Mouse (Mus musculus) neutrophil, adult 83 days (primary cell): ENCODE results near the gene Snrpa. TPM values are rescaled to one million over a fixed set of nuclear protein-coding genes. Genes with fewer than 3 reads are reported as not detected.

ENCODE experiments used
- total RNA-seq, 2 experiments: library from RNA; stranded (reverse); gene quantifications; one replicate each; pipeline ENCODE4 v1.2.4; 2023

Snrpa gene
- 10 to 100 TPM; 50.6 to 55.7 TPM for total RNA-seq

DNA sequence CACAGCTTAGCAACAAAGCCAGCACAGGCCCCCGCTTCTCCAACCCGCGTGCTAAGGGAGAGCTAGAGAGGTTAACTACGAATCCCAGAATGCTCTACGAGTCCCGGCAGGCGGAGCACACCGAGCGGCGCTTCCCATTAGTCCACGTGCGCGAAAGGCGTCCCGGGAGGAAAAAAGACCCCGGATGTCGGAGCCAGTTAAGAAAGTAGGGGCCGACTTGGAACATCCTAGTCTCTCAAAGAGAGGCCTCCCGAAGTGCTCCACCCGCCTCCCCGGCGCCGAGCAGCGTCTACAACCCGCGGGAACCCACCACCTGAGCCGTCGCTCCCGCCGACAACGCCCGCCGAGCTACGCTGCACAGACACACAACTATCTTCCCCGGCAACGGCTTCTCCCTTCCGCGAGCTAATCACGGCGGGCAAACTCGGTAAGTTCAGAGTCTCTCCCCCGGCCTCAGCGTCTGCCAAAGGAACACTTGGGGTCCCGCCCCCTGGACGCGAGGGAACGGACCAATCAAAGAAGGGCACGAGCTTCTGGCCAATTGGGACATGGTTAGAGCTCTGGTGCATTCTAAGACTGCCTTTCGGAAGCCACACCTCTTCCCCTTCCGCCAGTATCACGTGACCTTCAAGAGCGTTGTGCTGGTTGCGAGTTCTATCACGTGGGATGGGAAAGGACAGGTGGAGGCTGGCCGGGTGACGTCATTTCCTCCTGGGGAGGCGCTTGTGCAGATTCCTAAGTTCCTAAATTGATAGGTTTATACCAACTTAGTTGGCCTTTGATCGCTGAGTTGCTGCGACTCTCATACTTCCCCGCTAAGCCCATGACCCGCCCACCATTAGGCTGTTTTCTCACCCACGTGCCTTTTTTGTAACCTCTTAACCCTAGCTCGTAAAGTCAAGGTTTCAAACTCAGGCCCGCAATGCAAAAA, at the start of gene Snrpa, which contains the start of gene BC024978:
TSS of gene Snrpa (minus strand) at position 591 of the 931 bp plus-strand sequence.
TSS of gene BC024978 (plus strand) at position 101 of the 931 bp plus-strand sequence.

DNA sequence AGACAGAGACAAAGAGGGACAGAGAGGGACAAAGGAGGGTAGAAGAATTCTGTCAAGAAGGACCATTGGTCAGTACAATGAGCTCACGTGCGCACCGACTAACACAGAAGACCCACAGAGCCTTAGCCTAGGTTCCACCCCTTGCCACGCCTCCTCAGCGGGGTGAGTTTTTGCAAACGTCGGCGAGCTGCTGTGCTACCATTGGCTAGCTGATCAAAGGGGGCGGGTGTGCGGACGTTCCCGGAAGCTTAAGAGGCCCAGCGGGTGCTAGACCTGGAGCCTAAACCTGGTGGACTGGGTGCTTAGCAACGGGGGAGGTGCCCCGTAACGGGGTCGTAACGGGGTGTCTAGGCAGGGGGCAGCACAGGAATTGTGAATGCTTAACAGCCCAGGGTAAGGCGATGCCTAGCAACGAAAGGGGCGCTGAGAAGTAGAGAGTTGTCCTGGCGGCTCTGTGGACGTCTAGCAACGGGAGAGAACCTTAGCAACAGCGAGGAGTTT, 36.8 kb upstream of the Snrpa start, which contains the start of gene Coq8b:
TSS of gene Coq8b (plus strand) at position 243 of the 501 bp plus-strand sequence.

DNA sequence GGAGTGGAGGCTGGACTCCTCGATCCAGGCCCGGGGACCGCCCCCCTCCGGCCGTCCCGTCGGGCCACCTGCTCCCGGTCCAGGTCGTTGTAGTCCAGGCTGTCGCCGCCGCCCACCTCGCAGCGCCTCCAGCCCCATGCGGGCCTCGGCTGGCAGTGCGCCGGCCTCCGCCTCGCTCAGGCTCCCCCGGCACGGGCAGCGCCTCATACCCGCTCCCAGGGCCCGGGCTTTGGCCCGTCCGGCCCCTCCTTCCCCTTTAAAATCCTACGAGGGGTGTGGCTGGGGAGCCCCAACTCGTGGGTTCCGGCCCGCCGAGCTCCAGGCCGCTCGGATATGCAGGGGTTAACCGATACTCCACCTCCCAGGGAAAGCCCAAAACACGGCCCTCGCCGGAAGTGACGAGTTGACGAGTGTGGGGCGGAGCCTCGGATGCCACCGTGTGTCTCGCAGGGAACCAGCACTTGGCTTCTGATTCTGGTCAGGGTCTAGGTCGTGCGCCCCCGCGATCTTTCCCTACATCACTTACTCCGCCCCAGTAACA, 32.3 kb upstream of the Snrpa start, which contains the start of gene Itpkc:
TSS of gene Itpkc (minus strand) at position 381 of the 541 bp plus-strand sequence.

DNA sequence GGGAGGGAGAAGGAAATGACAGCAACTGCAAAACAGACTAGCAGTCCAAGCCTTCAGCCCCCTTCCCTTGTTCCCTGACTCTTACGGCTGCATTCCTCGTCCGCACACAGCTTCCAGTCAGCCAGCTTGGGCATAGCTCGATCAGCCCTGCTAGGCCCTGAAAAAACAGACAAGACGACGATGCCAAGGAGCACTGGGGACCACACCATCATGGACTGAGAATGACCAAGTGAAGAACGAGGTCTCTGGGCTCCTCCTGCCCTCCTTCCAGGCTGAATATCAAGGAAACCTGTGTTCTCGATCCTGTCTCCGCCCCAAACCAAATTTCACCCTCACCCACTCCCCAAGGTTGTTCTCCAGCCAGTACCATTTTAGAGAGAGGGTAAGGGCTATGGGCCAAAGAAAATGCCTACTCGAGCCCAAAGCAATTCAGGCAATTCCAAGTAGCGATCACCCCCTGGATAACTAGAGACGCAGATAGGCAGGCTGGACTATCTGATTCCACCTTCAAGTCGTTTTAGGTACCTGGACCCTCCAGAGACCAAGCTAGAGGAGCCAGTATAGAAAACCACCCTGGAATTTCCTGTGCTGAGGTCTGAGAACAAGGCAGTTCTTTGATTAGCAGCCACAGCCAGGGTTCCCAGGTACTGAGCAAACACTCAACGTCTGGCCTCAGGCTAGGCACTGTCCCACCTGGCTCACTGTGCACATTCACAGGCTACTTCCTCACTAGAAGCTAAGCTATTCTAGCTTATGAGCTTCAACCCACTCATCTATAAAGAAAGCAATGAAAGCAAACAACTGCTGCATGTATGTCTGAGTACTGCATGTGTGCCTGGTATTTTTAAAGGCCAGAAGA, 15.0 kb downstream of the Snrpa start, which contains the start of the genes Gm21983 and Mia:
TSS of gene Gm21983 (minus strand) at position 250 of the 859 bp plus-strand sequence.
TSS of gene Mia (minus strand) at position 321 of the 859 bp plus-strand sequence.

DNA sequence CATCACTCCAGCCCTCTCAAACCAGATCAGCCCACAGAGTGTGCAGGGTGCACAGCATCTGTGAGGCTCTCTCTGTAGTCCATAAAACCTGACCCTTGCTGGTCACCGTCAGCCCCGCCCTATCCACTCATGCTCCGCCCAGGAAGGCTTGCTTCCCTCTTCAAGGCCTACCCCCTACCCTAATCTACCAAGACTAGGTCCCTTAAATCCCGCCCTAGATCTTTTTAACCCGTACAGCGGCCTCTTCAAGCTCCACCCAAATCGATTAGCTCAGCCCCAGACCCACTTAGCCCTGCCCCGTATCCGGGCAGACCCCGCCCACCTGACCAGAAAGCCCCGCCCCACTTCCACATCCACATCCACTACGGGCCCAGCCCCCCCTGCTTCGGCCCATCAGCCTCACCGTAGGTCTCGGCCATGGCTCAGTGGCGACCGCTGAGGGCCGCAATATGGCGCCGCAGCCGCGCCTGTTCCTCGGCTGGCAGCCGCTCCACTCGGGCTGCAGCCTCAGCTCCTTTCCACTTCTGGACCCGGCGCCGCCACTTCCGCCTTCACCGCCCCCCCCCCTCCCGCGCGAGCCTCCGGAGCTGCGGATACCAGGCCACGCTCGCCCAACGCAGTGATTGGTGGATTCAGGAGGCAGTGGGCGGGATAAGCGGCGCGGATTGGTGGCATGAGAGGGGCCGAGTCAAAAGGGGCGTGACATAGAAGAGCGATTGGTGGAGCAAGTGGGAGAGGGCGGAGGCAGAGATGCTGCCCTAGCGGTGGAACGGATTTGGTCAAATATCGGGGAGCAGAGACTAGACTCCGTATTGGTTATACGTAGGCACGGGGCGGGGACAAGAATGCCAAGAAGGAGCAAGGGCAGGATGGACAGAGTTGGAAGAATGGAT, 17.5 kb downstream of the Snrpa start, which contains the start of gene Rab4b:
TSS of gene Rab4b (minus strand) at position 573 of the 893 bp plus-strand sequence.

DNA sequence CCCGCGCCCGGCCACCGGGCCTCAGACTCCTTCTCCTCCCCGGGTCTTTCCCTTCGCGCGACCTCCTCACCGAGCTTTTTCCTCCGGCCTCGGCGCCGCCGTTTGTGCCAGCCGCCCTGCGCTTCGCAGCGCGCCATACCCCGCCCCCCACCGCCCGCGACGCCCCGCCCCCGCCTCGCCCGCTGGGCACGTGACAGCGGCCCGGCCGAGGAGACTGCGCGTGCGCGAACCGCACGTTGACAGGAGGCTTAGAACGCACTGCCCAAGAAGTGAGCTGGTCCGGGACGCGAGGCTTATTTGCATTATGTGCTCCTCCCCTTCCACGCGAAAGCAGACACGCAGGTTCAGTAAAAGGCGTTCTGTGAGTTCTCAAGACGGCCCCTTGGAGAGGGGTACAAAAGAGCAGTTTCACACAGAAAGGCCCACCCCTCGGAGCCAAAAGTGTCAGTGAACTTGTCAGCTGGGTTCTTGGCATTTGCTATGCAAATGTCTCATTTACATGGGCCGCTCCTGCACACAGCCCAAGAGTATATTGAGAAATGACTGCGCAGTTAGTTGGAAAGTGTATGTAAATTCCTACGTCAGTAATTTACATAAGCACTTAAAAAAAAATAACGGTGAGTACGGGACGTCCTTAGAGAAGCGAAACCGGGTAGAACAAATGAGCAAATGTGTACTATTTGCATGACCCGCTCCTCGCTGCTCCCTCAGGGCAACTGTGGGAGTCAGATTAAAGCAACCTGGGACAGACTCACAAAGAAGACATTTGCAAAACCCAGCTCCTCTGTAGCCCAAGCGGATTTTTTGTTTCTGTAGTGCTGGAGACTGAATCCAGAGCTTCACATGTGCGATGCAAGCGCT, 29.2 kb downstream of the Snrpa start, which contains the start of gene Egln2:
TSS of gene Egln2 (minus strand) at position 189 of the 861 bp plus-strand sequence.

DNA sequence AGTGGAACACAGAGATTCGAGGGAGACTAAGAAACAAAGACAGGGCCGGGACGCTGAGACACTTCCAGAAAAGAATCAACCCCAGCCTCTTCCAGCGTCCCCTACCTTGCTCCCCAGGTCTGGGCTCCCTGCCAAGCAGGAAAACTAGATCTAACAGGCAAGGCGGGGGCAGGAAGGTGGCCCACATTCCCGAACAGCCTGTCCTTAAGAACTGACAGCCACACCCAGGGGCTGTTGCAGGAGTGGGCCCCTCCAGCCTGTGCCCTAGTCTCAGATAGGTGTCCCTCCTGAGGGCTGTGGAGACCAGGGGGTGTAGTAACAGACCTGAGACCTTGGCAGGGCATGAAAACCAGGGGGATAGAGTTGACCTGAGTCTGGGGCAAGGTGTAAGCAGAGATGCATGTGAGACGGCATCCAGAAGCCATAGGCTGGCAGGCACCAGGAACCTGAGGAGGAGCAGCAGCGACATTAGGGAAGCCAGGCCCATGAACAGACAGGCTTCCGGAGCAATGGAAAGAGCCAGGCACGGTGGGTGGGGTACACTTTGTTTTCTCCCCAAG, 42.8 kb downstream of the Snrpa start, which contains the start of gene Cyp2t4:
TSS of gene Cyp2t4 (plus strand) at position 510 of the 560 bp plus-strand sequence.

Other genes starting within 250 kb of the Snrpa start
- gene Cyp2a12, start 167.2 kb downstream of the Snrpa start, total RNA-seq: not detected
- gene Cyp2f2, start 76.4 kb downstream of the Snrpa start, total RNA-seq: not detected
- not detected for gene Cyp2t4, start 42.6 kb downstream of the Snrpa start, total RNA-seq
- gene Egln2, start 29.5 kb downstream of the Snrpa start, total RNA-seq: 10 to 100 TPM; 37.6 to 41.4 TPM
- 10 to 100 TPM; 84.6 to 99.7 TPM for gene Rab4b, start 17.4 kb downstream of the Snrpa start, total RNA-seq
- gene Gm21983, start 15.2 kb downstream of the Snrpa start, total RNA-seq: not detected
- gene Mia, start 15.1 kb downstream of the Snrpa start, total RNA-seq: not detected
- 1 to 10 TPM; 3.6 to 3.9 TPM for gene BC024978, start 490 bp downstream of the Snrpa start, total RNA-seq
- 1 to 10 TPM; 8.4 to 8.9 TPM for gene Itpkc, start 32.4 kb upstream of the Snrpa start, total RNA-seq
- 10 to 100 TPM; 17.5 to 19.2 TPM for gene Coq8b, start 36.8 kb upstream of the Snrpa start, total RNA-seq
- gene Numbl, start 62.2 kb upstream of the Snrpa start, total RNA-seq: 1 to 10 TPM; 3.7 to 3.9 TPM
- under 1 TPM in 1 of 2 experiments, not detected in 1; 0.53 TPM for gene Ltbp4, start 141.4 kb upstream of the Snrpa start, total RNA-seq
- gene Shkbp1, start 159.7 kb upstream of the Snrpa start, total RNA-seq: 10 to 100 TPM; 97.3 to 98.6 TPM
- 10 to 100 TPM in 1 of 2 experiments, 1 to 10 TPM in 1; 4.6 to 10.3 TPM for gene Gm20479, start 161.1 kb upstream of the Snrpa start, total RNA-seq